Mouse (Mus musculus) heart, embryonic 16.5 days (tissue): ENCODE measurements around the gene Ankrd55. TPM values are rescaled to one million over a fixed set of nuclear protein-coding genes. Genes with fewer than 3 reads are reported as not detected.

Experiments used
- ATAC-seq: fragments of 200-750 bp; cut with Nextera tagmentation; replicated peaks from 2 replicates; pipeline ENCODE4 v1.8.0; 2017; ENCODE audit warnings: moderate number of reproducible peaks; ENCODE audit not compliant: insufficient read depth, low FRiP score; ENCODE audit errors: extremely low read depth
- H3K27ac ChIP-seq: fragments of 300-500 bp; sonication (generic); 2 replicates; pipeline ENCODE4 v1.5.1; 2014; ENCODE audit warnings: mild to moderate bottlenecking, low read length, control low read depth, moderate library complexity
- H3K27me3 ChIP-seq: fragments of 300-500 bp; sonication (generic); 2 replicates; pipeline ENCODE4 v1.6.1; 2014; ENCODE audit warnings: low read length, mixed read lengths; ENCODE audit not compliant: control insufficient read depth, insufficient read depth
- H3K36me3 ChIP-seq: fragments of 300-500 bp; sonication (generic); 2 replicates; pipeline ENCODE4 v1.6.1; 2014; ENCODE audit not compliant: control insufficient read depth, insufficient read depth
- H3K4me1 ChIP-seq: fragments of 300-500 bp; sonication (generic); 2 replicates; pipeline ENCODE4 v1.6.1; 2014; ENCODE audit warnings: low read length, mixed read lengths; ENCODE audit not compliant: control insufficient read depth, insufficient read depth
- H3K4me2 ChIP-seq: fragments of 300-500 bp; sonication (generic); 2 replicates; pipeline ENCODE4 v1.6.1; 2014; ENCODE audit warnings: low read depth, mild to moderate bottlenecking, control low read depth, low read length
- H3K4me3 ChIP-seq: fragments of 300-500 bp; sonication (generic); 2 replicates; pipeline ENCODE4 v1.5.1; 2014; ENCODE audit warnings: mild to moderate bottlenecking, control low read depth, low read length
- H3K9ac ChIP-seq: fragments of 300-500 bp; sonication (generic); 2 replicates; pipeline ENCODE4 v1.6.1; 2014; ENCODE audit warnings: low read length, control low read depth
- H3K9me3 ChIP-seq: fragments of 300-500 bp; sonication (generic); replicated peaks from 2 replicates; pipeline ENCODE4 v1.6.1; 2016; ENCODE audit warnings: low read length; ENCODE audit not compliant: control insufficient read depth
- WGBS: fragments of 180-500 bp; shearing (Covaris S2); extraction: QIAGEN DNeasy Blood & Tissue Kit; methylation state at CpG from one replicate; pipeline ENCODE4 v1.1.7; 2014; 5-methylcytosine and 5-hydroxymethylcytosine counted together
- polyA plus RNA-seq: library from polyadenylated mRNA; unstranded; fragments of >200 nt; fragmentation: Nextera tagmentation; extraction: Ambion mirVana; gene quantifications from 2 replicates; pipeline ENCODE4 v1.2.1, GENCODE M21; 2015

Gene Ankrd55
- polyA plus RNA-seq, 1 experiment from 2014 or later, result 0.32 TPM

GRCm38 (mm10) chr13:112258478-112258877 is 29.8 kb upstream of the Ankrd55 start:
- H3K4me1 ChIP-seq, result peaks cover under 1% of the 10 kb centered on the region; the same call in 1 of the 2 replicates
- H3K36me3 ChIP-seq, result no peaks in the 10 kb centered on the region
- no peak overlapping the region for H3K4me2 ChIP-seq
- no peak overlapping the region for H3K9ac ChIP-seq
- no peaks in the 10 kb centered on the region for H3K27me3 ChIP-seq
- WGBS, result 73% methylated on average over 10 of the region's 10 CpGs
- no peak for ATAC-seq
- H3K4me3 ChIP-seq, result no peak overlapping the region
- H3K9me3 ChIP-seq, result no peaks in the 10 kb centered on the region
- H3K27ac ChIP-seq, result no peak overlapping the region

GRCm38 (mm10) chr13:112259398-112259797 is 28.9 kb upstream of the Ankrd55 start:
- no peak overlapping the region for H3K4me2 ChIP-seq
- H3K4me3 ChIP-seq, result no peak overlapping the region
- H3K9ac ChIP-seq, result no peak overlapping the region
- H3K9me3 ChIP-seq, result no peaks in the 10 kb centered on the region
- 26% methylated on average over 2 of the region's 2 CpGs for WGBS
- peak; percentile 82 for ATAC-seq
- H3K27me3 ChIP-seq, result no peaks in the 10 kb centered on the region
- no peaks in the 10 kb centered on the region for H3K36me3 ChIP-seq
- no peak overlapping the region for H3K27ac ChIP-seq
- no peaks in the 10 kb centered on the region; the same call in 1 of the 2 replicates for H3K4me1 ChIP-seq

GRCm38 (mm10) chr13:112264666-112265065 is 23.6 kb upstream of the Ankrd55 start:
- Histone ChIP-seq H3K27ac (no peak overlapping the region), H3K27me3 (no peaks in the 10 kb centered on the region), H3K4me2 (no peak overlapping the region), H3K4me1 (no peaks in the 10 kb centered on the region), H3K9me3 (no peaks in the 10 kb centered on the region), H3K4me3 (no peak overlapping the region), H3K9ac (no peak overlapping the region), H3K36me3 (no peaks in the 10 kb centered on the region)
- 0 out of 2 replicates have a peak, but pooled peaks have one; percentile 55 for ATAC-seq
- 15% methylated on average over 4 of the region's 4 CpGs for WGBS

GRCm38 (mm10) chr13:112271901-112272537 is 16.2 kb upstream of the Ankrd55 start:
- Histone ChIP-seq H3K4me1 (no peaks in the 10 kb centered on the region), H3K36me3 (no peaks in the 10 kb centered on the region), H3K9me3 (no peaks in the 10 kb centered on the region), H3K27me3 (no peaks in the 10 kb centered on the region), H3K27ac (no peak overlapping the region), H3K4me2 (no peak overlapping the region), H3K4me3 (no peak overlapping the region), H3K9ac (no peak overlapping the region)
- ATAC-seq, result no peak
- 13% methylated on average over 5 of the region's 5 CpGs for WGBS

GRCm38 (mm10) chr13:112274636-112275035 is 13.6 kb upstream of the Ankrd55 start:
- Histone ChIP-seq H3K27me3 (no peaks in the 10 kb centered on the region), H3K4me2 (no peak overlapping the region), H3K36me3 (no peaks in the 10 kb centered on the region), H3K27ac (no peak overlapping the region), H3K9me3 (no peaks in the 10 kb centered on the region), H3K4me1 (no peaks in the 10 kb centered on the region), H3K4me3 (no peak overlapping the region), H3K9ac (no peak overlapping the region)
- ATAC-seq, result no peak
- 79% methylated on average over 3 of the region's 3 CpGs for WGBS

- no peaks in the 10 kb centered on the region for H3K36me3 ChIP-seq
- no peak for ATAC-seq
- 84% methylated on average over 8 of the region's 8 CpGs for WGBS
Measured at GRCm38 (mm10) chr13:112275951-112276350, 12.3 kb upstream of the Ankrd55 start.

GRCm38 (mm10) chr13:112277544-112277943 is 10.7 kb upstream of the Ankrd55 start:
- H3K9ac ChIP-seq, result no peak overlapping the region
- no peaks in the 10 kb centered on the region for H3K9me3 ChIP-seq
- H3K27ac ChIP-seq, result no peak overlapping the region
- H3K27me3 ChIP-seq, result no peaks in the 10 kb centered on the region
- H3K4me1 ChIP-seq, result no peaks in the 10 kb centered on the region
- no peaks in the 10 kb centered on the region for H3K36me3 ChIP-seq
- no peak overlapping the region for H3K4me2 ChIP-seq
- 58% methylated on average over 5 of the region's 5 CpGs for WGBS
- H3K4me3 ChIP-seq, result no peak overlapping the region
- ATAC-seq, result no peak

More at GRCm38 (mm10) chr13:112275951-112276350, 12.3 kb upstream of the Ankrd55 start:
- no peak overlapping the region for H3K4me2 ChIP-seq
- no peaks in the 10 kb centered on the region for H3K4me1 ChIP-seq
- H3K9me3 ChIP-seq, result no peaks in the 10 kb centered on the region
- H3K4me3 ChIP-seq, result no peak overlapping the region
- no peaks in the 10 kb centered on the region for H3K27me3 ChIP-seq
- no peak overlapping the region for H3K9ac ChIP-seq
- H3K27ac ChIP-seq, result no peak overlapping the region

- Histone ChIP-seq H3K4me3 (no peak overlapping the region), H3K27ac (no peak overlapping the region), H3K4me2 (no peak overlapping the region), H3K27me3 (no peaks in the 10 kb centered on the region), H3K9ac (no peak overlapping the region), H3K36me3 (no peaks in the 10 kb centered on the region), H3K9me3 (no peaks in the 10 kb centered on the region), H3K4me1 (no peaks in the 10 kb centered on the region)
- no peak for ATAC-seq
- WGBS, result 79% methylated on average over 7 of the region's 7 CpGs
Measured at GRCm38 (mm10) chr13:112278251-112278650, 10.0 kb upstream of the Ankrd55 start.

- peaks cover 13% of the 10 kb centered on the region for H3K4me1 ChIP-seq
- H3K9ac ChIP-seq, result no peak overlapping the region
- no peak overlapping the region for H3K27ac ChIP-seq
- H3K27me3 ChIP-seq, result no peaks in the 10 kb centered on the region
- H3K4me3 ChIP-seq, result no peak overlapping the region
- ATAC-seq, result no peak
- H3K4me2 ChIP-seq, result no peak overlapping the region
- H3K36me3 ChIP-seq, result no peaks in the 10 kb centered on the region
- 81% methylated on average over 1 of the region's 1 CpGs for WGBS
- peaks cover 6% of the 10 kb centered on the region; the same call in 1 of the 2 replicates for H3K9me3 ChIP-seq
Measured at GRCm38 (mm10) chr13:112287135-112287534, 1.1 kb upstream of the Ankrd55 start.
